Mouse (Mus musculus): ENCODE measurements around the gene Vstm2a.

- TF ChIP-seq E2F4 (IDR thresholded peaks at IDR 0.05; ENCODE audit: insufficient read depth) (no peak), TCF12 (IDR thresholded peaks at IDR 0.05; ENCODE audit: insufficient read depth, poor library complexity, severe bottlenecking) (no peak), POLR2A (IDR thresholded peaks at IDR 0.05; ENCODE audit: insufficient read length, low read depth) (no peak), MAX (IDR thresholded peaks at IDR 0.05; ENCODE audit: low read depth) (no peak), MYOG (IDR thresholded peaks at IDR 0.05; ENCODE audit: control insufficient read depth in 1 of 3, insufficient read depth in 1 of 3, insufficient read length in 2 of 3, low read depth in 2 of 3) (no peak), CEBPB (IDR thresholded peaks at IDR 0.05; ENCODE audit: insufficient read depth, poor library complexity, severe bottlenecking) (no peak), POLR2AphosphoS2 (IDR thresholded peaks at IDR 0.05; ENCODE audit: insufficient read length, low read depth) (no peak), REST (IDR thresholded peaks at IDR 0.05; ENCODE audit: insufficient read depth, insufficient read length) (no peak)
Measured at GRCm38 (mm10) chr11:16345676-16346075, 88.2 kb downstream of the Vstm2a start.
